Mouse (Mus musculus) fat pad, adult 2 months (tissue): ENCODE measurements at regions not wholly inside any gene's neighbourhood (a gene's known extent, or its start where the extent isn't known, plus 50 kb on each side); places are given as distances from the start of the nearest gene placed in this dataset.

Experiments used
- DNase-seq: peaks from one replicate; pipeline ENCODE4 v3.0.0-alpha.2; 2011; ENCODE audit warnings: low read depth, low spot score; ENCODE audit errors: extremely low read depth

DNA sequence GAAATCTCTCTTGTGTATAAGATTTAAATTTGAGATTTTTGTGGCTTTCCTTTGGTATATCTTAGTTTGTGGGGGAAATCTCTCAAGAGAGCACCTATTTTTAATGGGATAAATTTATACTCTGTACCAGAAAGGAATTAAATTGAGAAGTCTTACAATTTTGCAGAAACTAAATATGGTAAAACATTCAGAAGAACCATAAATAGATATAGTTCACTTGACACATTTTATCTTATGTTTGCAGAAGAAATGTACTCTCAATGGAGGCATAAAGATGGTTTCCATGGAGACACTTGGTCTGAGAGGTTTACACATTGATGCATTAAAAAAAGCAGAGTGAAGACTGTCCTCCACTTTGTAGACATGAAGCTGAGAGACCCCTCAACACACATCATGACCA lies 86.9 kb downstream of the Ndufa10 start:
- DNase-seq: no peak

DNA sequence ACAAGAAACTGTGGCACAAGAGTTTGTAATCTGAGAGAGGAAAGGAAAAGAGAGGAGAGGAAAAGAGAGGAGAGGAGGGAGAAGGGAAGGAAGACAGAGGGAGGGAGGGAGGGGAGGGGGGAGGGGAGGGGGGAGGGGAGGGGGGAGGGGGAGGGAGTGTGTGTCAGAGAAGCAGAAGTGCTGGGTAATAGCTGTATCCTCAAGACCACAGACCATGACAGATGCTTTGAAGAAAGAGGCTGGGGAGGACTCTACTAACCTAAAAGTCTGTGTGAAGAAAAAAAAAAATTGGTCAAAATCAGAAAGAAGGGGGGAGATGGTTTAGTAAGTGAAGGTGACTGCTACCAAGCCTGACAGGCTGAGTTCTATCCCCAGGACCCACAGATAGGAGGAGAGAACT lies 88.7 kb downstream of the Ndufa10 start:
- no peak for DNase-seq

DNA sequence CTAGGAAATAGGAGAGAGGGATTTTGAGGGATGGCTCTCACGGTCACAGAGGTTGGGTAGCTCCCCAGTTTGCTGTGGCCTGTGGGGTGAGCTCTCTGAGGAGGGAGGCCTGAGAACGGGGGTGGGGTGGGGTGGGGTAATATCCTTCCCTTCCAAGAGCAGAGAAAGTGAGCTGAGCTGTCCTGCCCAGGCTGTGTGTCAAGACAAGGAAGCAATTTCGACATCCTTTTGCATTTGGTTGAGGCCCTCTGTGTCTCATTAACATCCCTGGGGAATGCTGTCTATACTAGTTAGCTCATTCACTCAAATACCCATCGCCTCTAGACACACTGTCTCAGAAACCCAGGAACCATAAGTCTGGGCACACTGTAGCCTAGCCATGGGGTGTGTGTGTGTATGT lies 89.9 kb downstream of the Ndufa10 start:
- no peak for DNase-seq

DNA sequence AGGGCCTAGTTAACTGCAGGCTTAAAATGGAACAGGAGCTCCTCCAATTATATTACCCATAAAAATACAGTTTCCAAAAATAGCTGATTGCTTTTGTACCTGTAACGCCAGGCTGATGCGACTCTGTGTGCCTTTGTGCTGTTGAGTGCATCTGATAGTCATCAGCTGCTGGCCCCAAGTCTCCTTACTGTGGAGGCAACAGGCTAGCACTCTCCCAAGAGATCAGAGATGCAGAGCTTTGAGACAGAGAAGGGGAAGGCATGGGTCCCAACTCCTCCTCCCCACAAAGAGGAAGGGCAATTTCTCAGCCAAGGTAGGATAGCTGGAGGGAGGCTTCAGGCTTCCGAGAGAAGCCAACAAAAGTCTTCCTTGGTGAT lies 94.2 kb downstream of the Ndufa10 start:
- DNase-seq: no peak

DNA sequence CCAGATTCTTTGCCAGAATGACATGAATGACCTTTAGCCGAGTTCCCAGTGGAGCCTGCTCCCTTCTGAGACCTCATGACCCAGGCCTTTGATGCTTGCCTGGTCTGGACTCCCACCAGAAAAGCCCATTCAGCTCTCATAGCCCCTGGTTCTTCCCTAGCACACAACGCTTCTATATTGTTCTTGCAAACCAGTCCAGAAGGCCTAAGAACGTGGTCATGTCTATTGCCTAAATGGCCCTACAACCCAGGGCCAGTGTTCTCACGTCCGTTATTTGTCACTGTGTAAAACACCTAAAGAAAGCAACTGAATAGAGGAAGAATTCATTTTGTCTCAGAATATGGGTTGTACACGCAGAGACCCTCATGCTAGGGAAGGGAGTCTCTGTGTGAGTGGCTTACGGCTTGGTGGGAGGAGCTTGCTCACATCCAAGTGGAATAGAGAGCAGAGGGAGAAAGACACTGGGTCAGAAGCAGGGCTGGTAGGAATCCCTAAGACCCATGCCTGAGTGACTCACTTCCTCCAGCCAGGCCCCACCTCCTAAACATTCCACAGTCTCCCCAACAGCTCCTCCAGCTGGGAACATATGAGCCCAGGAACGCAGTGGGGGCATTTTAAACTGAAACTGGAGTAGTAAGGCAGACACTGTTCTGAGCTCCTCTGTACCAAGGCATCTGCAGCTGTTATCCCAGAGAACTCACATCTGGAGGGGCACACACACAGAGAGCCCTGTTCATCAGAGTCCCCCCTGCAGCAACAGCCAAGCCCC lies 94.7 kb downstream of the Ndufa10 start:
- no peak for DNase-seq

DNA sequence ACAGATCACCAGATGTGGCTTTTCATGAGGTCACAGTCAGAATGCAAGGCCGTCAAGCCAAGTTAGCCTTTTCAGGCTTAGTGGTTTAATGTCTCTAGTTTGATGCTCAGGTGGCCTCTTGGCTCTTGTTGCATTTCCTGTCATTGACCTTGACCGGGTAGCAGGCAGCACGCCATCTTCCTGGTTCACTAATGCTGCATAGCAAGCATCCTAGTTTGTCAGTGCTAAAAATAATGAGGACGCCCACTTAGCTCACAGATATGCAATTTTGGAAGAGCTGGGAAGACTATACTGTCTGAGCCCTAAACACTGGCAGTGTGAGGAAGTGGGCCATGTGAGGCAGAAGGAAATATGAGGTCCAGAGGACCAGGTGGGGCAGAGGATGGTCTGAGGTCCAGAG lies 97.2 kb downstream of the Ndufa10 start:
- no peak for DNase-seq

DNA sequence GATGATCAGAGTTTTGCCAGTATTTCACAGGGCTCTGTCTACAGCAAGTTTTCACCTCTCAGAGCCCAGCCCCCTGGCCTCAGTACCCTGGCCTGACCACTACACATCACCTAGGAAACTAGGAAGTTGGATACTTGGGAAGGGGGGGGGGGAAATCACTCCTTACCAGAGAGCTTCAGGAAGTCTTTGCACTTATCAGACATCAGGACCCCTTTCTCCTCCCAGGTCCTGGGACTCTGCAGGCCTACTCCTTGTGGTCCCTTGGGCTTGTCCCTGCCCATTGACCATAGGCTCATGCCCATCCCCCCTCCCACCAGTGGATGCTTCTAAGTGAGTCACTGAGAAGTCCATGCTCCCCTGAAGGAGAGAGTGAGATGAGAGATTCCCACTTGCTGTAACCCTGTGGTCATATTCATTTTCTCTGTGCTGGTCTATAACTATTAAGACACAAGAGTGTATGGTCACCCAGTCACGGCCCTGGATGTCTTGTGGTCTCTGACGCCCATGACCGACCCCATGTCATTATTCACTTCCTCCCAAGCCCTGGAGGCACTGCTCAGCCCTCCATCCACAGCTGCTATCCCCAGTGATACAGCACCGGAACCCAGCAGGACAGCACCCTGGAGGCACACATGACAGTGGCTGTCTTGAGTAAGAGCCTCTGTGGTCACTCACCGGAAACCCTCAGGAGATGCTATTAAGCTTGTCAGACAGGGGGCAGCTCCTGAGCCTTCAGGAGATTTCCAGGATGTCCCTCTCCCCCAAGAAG lies 101.3 kb downstream of the Ndufa10 start:
- no peak for DNase-seq

DNA sequence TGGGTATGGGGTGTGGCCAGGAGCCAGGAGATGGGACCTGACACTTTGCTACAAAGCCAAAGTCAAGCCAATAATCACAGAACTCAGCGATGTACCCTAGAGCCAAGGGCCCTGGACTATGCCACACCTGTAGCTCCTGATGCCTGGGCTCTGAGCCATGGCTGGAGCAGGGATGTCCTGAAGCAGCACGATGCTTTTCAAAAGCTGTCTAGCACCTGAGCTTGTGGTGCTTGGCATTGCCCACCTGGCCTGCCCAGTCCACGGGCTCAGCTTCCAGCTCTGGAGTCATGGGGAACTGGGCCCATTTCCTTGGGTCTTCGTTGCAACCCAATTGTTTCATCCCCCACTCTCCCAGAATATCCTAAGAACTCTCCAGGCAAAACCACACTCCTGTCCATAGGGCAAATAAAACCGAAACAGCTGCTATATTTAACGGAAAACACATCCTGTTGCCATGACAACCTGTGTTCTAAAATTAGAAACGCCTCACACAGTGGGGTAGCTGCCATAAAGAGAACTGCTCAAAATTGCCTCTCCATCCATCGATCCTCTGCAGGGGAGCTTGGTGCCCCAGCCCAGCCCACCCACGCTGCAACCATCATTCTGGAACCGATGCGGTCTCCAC lies 102.2 kb downstream of the Ndufa10 start:
- DNase-seq: no peak

DNA sequence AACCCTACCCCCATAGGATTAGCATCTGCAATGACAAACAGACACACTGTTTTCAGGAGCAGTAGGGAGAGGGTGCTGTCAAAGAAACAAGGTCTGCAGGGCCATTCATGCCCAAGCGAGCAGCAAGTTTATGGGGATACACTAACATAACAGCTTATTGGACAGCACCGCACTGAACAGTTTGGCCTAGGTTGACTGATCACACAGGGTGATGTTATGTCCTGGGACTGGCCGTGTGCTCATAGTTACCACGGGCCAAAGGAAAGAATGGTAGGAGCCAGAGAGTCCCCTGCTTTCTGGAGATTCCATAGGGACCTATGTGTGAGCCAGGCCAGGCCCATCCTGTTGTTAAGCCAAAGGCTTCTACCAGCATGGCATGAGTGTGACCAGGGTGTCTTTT lies 102.8 kb downstream of the Ndufa10 start:
- no peak for DNase-seq

DNA sequence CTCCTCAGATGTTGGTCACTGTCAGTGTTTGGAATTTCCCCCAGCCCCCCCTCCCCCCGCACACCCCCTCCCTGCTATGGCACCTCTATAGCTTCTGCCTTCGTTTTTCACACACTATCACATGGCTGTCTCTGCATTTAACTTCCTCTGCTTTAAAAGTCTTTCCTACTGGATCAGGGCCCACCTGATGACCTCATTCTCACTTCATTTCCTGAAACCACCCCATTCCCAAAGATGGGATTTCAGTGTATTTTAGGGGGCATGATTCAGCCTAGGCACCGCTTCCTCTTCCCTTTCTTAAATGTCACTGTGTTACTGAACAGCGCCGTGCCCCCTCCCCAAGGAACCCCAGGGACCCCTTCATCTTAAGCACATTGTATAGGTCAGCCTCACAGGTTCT lies 103.7 kb downstream of the Ndufa10 start:
- DNase-seq: no peak

DNA sequence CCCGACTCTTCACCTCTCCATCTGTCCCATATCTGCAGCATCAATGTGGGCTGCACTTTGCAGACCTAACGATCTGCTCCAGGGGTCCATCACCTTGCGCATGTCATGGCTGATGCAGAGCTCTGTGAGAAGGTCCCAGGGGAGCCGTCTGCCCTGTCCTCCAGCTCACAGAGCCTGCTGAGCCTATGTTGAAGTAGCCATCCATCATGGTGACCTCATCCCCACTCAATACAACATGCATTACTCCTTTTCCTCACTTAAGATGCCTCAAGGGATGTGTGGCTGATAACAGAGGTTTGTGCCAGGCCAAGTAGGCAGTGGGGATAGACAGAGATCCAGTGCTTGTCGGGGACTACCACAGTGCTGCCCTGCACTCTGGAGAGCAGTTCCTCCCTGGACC lies 107.4 kb downstream of the Ndufa10 start:
- DNase-seq: no peak

DNA sequence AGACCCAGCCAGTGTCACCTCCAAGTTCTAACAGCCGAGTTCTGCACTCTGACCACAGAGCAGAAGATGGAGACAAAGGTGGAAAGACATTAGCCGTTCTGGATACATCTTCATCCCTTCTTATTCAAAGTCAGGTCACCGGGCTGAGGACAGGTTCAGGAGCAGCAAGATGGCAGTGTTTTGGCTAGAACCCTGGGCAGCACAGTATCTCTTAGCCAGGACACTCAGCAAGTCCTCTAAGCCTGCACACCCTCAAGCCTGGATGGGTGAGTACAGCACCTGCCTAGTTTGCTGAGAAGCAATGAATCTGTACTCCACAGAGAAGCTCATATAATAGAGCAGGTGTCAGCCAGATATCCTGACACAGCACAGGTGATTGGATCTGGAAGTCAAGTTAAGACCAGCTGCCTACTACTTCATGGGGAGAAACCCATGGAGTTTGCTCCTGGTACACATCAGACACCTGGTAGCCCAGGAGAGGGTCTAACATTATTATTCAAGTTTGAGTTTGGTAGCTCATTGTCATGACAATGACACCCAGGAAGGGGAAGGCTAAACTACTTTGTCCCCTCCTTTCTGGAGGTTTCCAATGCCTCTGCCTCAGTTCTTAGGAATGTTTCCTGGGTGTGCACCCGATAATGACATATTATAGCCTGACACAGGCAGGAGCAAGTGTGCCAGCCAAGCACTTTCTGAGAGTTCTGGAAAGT lies 108.1 kb downstream of the Ndufa10 start:
- DNase-seq: no peak

DNA sequence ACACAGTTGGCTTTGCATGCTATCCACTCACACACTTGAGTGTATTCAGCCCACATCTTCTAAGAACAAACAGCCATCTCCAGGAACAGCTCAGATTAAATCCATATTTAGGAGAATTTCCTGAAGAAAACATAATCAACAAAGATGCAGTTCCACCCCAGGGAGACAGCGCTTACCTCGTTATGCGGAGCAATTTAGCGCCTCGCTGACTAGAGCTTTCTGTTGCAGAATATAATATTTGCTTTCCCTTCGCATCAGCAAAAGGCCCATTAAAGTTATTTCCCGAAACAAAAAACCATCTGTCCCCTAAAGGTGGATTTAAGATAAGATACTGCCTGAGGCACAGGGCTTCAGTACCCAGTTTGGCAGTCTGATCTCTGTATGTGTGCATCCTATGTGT lies 112.0 kb downstream of the Ndufa10 start:
- no peak for DNase-seq

DNA sequence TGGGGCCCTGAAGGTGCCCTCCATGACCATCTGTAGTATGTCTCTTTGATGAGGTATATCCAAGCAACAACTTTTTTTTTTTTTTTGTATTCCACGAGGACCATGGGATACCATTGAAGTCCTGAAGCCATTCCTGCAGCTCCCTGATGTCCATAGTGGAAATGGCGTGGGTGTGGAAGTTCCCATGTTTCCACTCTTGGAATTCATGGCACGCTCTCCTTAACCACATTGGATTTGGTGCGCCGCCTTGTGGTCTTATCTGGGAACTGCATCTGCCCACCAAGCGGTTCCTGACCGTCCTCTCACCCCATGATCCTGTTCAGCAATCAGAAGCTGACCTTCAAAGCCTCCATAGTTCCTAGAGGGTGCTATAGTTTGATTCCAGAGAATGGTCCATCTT lies 113.4 kb downstream of the Ndufa10 start:
- no peak for DNase-seq

DNA sequence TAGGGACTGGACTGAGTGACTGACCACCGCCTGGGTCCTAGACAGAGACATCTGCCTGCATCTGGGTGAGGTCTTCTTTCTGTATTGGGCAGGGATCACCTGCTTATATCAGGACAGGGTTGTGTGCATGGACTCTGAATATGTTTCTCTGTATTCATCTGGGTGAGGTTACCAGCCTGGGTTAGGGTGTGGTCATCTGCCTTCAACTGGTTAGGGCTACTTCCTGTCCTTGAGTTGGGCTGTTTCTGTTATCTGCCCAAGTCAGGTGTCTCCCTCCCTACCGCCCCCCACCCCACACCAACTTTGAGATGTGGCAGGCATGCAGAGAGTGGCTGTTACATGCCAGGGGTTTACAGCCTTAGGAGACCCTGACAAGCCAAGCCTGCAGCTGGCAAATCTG lies 114.2 kb downstream of the Ndufa10 start:
- DNase-seq: no peak

DNA sequence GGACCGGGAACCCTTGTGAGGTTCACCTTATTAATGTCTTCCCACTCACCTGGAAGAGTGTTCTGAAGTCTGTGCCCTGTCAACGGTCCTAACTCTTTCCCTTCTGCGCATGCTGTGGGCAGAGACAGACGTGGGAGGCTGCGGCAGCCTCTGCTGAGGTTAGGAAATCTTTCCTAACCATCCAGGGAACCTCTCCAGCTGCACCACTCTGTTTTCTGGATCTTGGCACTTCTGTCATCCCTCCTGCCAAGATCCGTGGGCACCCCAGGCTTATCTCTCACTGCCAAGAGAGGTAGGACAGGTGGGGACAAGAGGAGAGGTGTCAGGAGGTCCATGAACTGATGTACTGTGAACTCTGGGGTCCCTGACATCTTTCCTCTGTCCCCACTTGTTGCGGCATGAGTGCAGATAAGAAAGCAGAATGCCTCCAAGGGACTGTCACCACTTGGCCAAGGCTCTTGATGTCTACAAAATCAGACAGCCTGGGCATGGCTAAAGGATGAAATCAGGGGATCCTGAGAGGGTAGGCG lies 114.8 kb downstream of the Ndufa10 start:
- peak; percentile 78 for DNase-seq

DNA sequence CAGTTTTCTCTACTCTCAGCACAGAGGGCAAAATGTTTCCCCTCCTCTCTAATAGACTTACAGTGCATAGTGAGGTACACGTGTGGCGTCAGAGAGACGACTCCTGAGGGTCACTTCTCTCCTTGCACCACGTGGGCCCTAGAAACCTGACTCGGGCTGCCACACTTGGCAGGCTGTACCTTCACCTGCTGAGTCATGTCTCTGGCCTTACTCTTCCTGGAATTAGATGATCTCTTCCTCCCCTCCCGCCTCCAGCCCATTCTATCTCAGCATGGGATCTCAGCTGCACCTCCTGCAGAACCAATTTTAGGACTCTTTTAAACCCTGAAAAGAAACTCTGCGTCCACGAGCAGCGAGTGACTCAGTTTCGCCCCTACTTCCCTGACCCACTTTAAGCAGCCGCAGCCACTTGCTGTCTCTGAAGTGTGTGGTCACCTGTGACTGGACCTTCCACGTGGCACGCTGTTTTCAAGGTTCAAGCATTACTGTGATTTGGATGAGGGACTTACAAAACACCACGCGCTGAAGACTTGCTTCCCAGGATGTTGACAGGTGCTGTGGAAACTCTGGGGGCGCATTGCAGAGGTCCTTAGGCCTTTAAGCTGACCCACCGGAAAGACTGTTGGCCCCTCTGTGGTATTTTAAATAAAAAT lies 125.2 kb downstream of the Ndufa10 start:
- peak; percentile 75 for DNase-seq

DNA sequence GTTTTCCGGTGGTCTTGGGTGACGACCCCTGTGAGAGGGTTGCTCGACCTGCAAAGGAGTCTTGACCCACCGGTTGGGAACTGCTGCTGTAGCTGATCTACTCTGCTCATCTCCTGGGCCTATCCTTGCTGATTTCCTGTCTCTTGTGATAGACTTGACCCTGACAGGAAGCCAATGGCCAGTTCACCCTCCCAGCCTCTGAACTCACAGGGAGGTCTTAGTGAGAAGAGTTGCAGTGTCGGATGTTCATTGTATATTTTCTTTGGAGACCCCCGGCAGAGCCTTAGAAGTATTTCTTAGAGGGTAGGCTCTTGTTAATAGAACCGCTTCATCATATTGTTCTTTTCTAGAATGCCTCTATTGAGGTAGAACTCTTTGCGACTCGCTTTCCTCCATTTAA lies 126.0 kb downstream of the Ndufa10 start:
- no peak for DNase-seq

DNA sequence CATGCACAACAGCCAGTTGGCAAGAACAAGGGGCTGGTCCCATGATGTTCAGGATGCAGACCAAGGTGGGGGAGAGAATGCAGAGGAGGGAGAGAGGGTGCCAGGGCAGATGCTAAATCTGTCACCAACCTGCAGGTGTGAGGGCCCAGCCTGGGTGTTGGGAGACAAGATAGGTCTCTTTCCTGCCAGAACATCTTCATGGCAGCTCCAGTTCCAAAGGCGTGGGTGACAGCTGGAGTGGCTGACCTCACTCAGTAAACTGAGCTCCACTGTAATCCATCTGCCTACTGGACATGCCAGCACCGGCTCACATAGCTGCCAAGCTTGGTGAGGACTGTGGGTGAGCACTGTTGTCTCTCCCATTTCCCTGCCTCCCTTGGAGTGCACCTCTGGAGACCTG lies 129.9 kb downstream of the Ndufa10 start:
- peak; percentile 93 for DNase-seq

DNA sequence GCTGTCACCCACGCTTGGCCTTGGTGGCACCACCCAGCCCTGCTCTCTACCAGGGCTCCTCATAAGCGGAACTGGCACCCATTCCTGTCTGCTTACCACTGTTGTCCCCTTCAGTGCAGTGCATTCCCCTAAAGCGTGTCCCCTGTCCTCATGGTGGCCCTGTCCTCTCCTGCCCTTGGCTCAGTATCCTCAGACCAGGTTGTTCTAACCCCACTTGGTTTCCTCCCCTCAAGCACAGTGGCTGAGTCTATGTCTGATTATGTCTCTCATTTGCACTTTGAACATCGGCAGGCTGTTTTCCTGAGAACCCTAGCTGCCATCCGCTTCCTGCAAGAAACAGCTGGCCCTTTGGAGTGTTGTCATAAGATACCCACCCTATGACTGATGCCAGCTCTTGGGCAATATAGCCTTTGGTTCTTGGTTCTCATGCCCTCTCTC lies 130.5 kb downstream of the Ndufa10 start:
- DNase-seq: no peak
